Mouse (Mus musculus): ENCODE measurements at regions not wholly inside any gene's neighbourhood (a gene's known extent, or its start where the extent isn't known, plus 50 kb on each side); places are given as distances from the start of the nearest gene placed in this dataset.

GRCm38 (mm10) chr14:76188105-76188645 lies 77.5 kb downstream of the Nufip1 start:
- no peak for DNase-seq (ENCODE audit: low spot score in 2 of 2)

DNA sequence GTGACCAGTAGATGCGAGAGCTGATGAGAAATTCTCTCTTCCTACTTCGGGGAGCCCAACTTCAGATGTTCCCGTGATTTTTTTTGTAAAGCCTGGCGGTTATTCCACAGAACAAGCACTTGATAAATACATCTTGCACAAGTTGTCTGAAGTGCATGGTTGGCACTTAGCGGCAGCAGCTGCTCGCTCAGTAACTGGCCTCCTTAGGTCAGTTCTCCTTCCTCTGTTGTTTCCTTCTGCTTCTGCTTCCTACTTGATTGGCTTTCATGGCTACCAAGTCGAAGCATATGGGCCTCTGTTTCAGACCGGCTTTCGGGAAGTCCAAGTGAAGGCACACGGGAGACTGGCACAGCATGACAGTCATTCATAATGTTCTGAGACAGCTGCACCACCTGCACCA lies 84.6 kb downstream of the Nufip1 start:
- no peak for DNase-seq (ENCODE audit: low spot score in 2 of 2)

GRCm38 (mm10) chr14:76197357-76197756 lies 86.7 kb downstream of the Nufip1 start:
- no peak for DNase-seq (ENCODE audit: low spot score in 2 of 2)

DNA sequence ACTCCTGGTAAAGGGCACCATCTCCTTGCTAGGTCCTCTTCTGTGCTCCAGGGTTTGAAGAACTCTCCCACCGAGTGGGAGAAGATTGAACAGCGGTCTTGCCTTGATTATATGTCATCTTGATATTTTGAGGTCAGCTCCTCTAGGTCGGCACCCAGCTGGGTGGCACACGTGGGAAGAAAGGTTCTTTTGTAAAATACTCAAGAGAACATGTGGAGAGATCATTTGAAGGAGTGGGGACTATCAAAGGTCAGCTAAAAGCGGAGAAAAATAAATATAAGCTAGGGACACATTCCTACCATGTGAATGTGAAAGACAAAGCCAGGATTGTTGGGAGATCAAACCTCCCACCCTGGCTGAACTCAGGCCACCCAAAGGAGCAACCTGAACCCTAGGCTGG lies 87.7 kb downstream of the Nufip1 start:
- DNase-seq (ENCODE audit: low spot score in 2 of 2), result no peak

GRCm38 (mm10) chr14:76202595-76202994 lies 91.9 kb downstream of the Nufip1 start:
- no peak for DNase-seq (ENCODE audit: low spot score in 2 of 2)

GRCm38 (mm10) chr14:76203135-76203534 lies 92.4 kb downstream of the Nufip1 start:
- DNase-seq (ENCODE audit: low spot score in 2 of 2), result no peak

- DNase-seq (ENCODE audit: low spot score in 2 of 2), result no peak
Measured at GRCm38 (mm10) chr14:76216446-76217177, 105.9 kb downstream of the Nufip1 start.

GRCm38 (mm10) chr14:76217178-76217500 lies 106.4 kb downstream of the Nufip1 start:
- no peak for DNase-seq (ENCODE audit: low spot score in 2 of 2)

- DNase-seq (ENCODE audit: low spot score in 2 of 2), result no peak
Measured at GRCm38 (mm10) chr14:76217571-76218256, 107.0 kb downstream of the Nufip1 start.

DNA sequence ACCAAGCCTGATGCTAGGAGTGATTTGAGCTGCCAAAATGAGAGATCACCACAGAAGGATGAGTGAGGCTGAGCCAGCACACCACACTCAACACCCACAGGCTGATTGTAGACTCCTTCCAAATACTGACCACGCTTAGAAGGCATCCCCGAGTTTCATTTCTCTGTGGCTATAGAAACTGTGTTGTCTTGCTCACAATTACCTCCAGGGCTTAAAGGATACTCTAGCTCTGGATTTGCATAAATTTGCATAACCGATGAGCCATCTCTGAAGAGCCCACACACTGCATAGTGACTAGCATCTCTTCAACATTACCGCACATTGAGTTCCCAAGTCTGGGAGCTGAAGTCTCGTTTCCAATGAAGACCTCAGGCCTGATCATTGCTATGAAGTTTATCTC lies 110.3 kb downstream of the Nufip1 start:
- DNase-seq (ENCODE audit: low spot score in 2 of 2), result no peak

GRCm38 (mm10) chr14:76221617-76222319 lies 111.1 kb downstream of the Nufip1 start:
- DNase-seq (ENCODE audit: low spot score in 2 of 2), result no peak

DNA sequence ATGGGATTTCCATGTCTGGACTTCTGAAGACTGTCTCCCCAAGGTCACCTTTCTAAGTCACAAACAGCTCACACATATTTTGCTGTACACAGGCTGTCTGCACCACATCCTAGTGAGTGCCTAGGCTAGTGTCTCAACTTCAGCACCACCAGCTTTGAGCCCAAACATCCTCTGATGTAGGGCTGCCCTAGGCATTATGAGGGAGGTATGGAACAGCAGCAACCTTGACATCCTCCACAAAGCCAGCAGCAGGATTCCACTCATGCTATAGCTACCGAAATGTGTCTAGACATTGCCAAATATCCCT lies 111.6 kb downstream of the Nufip1 start:
- DNase-seq (ENCODE audit: low spot score in 2 of 2), result no peak

DNA sequence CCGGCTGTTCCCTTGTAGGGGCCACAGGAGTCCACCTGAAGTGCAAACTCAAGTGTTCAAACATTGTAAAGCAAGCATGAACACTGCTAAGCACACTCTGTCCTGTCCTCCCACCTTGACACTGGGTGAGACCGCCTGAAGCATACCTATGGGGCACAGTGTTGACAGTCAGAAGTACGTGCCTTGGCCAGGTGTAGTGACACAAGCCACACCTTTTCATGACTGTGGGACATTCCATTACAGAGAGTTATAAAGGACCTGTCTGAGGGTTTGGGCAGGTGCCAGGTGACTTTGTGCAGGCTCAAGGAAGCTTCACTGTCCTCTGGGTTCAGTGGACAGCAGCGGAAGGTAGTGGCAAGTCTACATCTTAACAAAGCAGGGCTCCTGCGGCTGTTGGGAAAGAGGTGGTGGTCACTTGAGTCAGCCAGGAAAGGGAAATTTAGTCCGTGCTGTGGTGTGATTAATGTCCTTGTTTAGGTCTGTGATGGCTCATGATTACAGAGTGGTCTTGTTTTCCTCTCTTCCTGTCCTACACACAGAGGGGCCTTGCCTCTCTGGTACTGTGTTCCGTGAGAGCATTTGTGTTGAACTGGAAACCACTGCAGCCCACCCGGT lies 112.5 kb downstream of the Nufip1 start:
- DNase-seq (ENCODE audit: low spot score in 2 of 2), result no peak

- no peak for DNase-seq (ENCODE audit: low spot score in 2 of 2)
Measured at GRCm38 (mm10) chr14:76223903-76224302, 113.2 kb downstream of the Nufip1 start.

GRCm38 (mm10) chr14:76225532-76225931 lies 114.8 kb downstream of the Nufip1 start:
- no peak for DNase-seq (ENCODE audit: low spot score in 2 of 2)

DNA sequence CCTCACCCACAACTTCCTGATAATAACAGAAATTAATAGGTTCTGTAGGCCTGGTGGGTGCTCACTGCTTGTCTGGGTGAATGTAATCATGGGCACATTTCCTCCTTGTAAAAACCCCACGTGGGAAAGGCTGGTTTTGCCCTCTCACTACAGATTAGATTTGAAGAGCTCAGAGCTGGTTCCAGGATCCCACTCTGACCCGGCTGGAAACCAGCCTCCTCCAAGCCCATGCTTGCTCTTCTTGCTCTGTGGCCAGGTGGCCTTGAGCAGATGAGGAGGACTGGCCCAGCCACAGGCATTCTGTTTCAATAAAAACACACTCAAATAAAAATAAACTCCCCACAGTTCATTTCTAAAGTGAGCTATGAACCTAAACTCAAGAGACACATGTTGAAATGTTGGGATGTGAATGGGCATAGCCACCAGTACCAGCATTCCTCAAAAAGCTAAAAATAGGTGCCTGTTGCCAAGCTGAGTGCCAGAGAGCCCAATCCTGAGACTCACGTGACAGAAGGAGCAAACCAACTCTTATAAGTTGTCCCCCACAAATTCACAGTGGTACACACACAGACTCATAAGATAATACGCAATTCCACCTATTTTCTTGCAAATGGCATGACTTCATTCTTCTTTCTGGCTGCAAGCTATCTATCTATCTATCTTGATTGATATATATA lies 116.1 kb downstream of the Nufip1 start:
- no peak for DNase-seq (ENCODE audit: low spot score in 2 of 2)

DNA sequence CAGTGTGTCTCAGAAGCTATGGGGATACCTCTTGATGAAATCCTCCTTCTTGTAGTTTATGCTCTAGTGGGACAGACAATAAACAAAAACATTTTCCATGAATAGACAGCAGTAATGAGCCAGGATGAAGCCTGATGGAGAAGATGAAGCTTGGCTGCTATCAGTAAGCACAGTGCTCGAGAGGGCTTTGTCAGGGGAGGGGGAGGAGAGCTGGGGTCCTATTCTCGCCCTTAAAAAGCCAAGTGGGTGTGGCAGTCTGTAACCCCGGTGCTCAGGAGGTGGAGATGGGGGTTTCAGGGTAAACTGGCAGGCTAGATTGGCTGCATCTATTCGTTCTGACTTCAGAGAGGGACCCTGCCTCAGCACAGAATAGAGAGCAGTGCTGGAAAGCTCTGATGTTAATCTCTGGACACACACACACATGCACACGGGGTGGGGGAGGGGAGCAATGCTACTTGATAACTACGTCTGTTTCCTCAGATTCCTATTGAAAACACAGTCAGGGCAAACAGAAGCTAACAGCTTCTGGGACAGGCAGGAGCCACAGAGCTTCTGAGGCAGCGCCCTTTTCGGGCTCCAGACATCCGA lies 118.4 kb downstream of the Nufip1 start:
- no peak for DNase-seq (ENCODE audit: low spot score in 2 of 2)

- DNase-seq (ENCODE audit: low spot score in 2 of 2), result no peak
Measured at GRCm38 (mm10) chr14:76239856-76240493, 129.3 kb downstream of the Nufip1 start.

GRCm38 (mm10) chr14:76243581-76244337 lies 133.1 kb downstream of the Nufip1 start:
- no peak for DNase-seq (ENCODE audit: low spot score in 2 of 2)

- DNase-seq (ENCODE audit: low spot score in 2 of 2), result no peak
Measured at GRCm38 (mm10) chr14:76244338-76245062, 133.8 kb downstream of the Nufip1 start.
